Mouse (Mus musculus) kidney, adult 2 months (tissue): ENCODE results near the gene Foxf2.

Source experiments
- CTCF ChIP-seq: fragments of 200-500 bp; conservative IDR thresholded peaks from 2 replicates; pipeline ENCODE4 v1.5.1; 2011; ENCODE audit warnings: low read depth, mild to moderate bottlenecking, control low read depth, low read length, moderate library complexity, mixed read lengths; ENCODE audit not compliant: insufficient read depth, insufficient read length
- POLR2A ChIP-seq: fragments of 200-500 bp; IDR thresholded peaks from one replicate; pipeline ENCODE4 v1.6.1; 2011; ENCODE audit warnings: low read depth, low read length, control low read depth

GRCm38 (mm10) chr13:31579866-31580265 is 45.8 kb upstream of the Foxf2 start:
- TF ChIP-seq POLR2A (no peak), CTCF (peak; percentile 94)
